Mouse (Mus musculus): ENCODE data around the gene Adsl. TPM values are rescaled to one million over a fixed set of nuclear protein-coding genes. Genes with fewer than 3 reads are reported as not detected.

The Adsl gene
- polyA plus RNA-seq (2012; fragmentation: generic; extraction: Trizol): 100 to 1,000 TPM in 1 of 2 experiments, 10 to 100 TPM in 1; 91.8 to 107 TPM

GRCm38 (mm10) chr15:80948145-80949135 lies at the start of gene Adsl:
Gene Adsl (plus strand): TSS chr15:80948490.

GRCm38 (mm10) chr15:80977620-80978334 lies 29.5 kb downstream of the Adsl start, which contains the start of gene Sgsm3:
Gene Sgsm3 (plus strand): TSS chr15:80977765.

Other genes with a start within 250 kb of the Adsl start
- gene Tnrc6b, start 237.2 kb upstream of the Adsl start, polyA plus RNA-seq (2012; fragmentation: generic; extraction: Trizol): 10 to 100 TPM in 1 of 2 experiments, 1 to 10 TPM in 1; 1.6 to 11.2 TPM
- gene Sgsm3, start 29.3 kb downstream of the Adsl start, polyA plus RNA-seq (2012; fragmentation: generic; extraction: Trizol): 10 to 100 TPM; 22.9 to 31.6 TPM
- gene Mrtfa, start 242.3 kb downstream of the Adsl start, polyA plus RNA-seq (2012; fragmentation: generic; extraction: Trizol): 10 to 100 TPM; 18.8 to 43.7 TPM

Measured in C3H10T1/2 (cell line).